Mouse (Mus musculus): Measurements from ENCODE around the gene Ggt6. TPM values are rescaled to one million over a fixed set of nuclear protein-coding genes. Genes with fewer than 3 reads are reported as not detected.

The Ggt6 gene
- polyA plus RNA-seq, 1 experiment from 2014 or later, result not detected

GRCm38 (mm10) chr11:72477653-72478052 lies 42.3 kb downstream of the Ggt6 start:
- no peak overlapping the region for H3K9ac ChIP-seq (ENCODE audit: low read length)
- peak overlapping the region; percentile 9 to 66; a peak in 3 of 4 replicates for H3K27ac ChIP-seq (replicated peaks in 1 of 2; ENCODE audit: control insufficient read depth in 1 of 2, insufficient read depth in 1 of 2, low read depth in 2 of 2, low read length in 2 of 2)
- H3K36me3 ChIP-seq (ENCODE audit: control insufficient read depth, insufficient read depth, low read length), result no peaks in the 10 kb centered on the region
- H3K4me1 ChIP-seq (ENCODE audit: control insufficient read depth in 2 of 2, insufficient read depth in 2 of 2, low read length in 2 of 2), result peaks cover 13 to 20% of the 10 kb centered on the region in 2 experiments
- no peak overlapping the region for H3K4me2 ChIP-seq (ENCODE audit: low read length)
- no peak overlapping the region for H3K4me3 ChIP-seq (ENCODE audit: control insufficient read depth in 1 of 2, insufficient read depth in 1 of 2, low read depth in 1 of 2, low read length in 2 of 2)
- H3K9me3 ChIP-seq (ENCODE audit: control insufficient read depth, low read length), result no peaks in the 10 kb centered on the region
- ATAC-seq (ENCODE audit: insufficient number of reproducible peaks, insufficient read depth, low FRiP score, low read depth), result no peak
- 89% methylated on average over 1 of the region's 1 CpGs for WGBS
- no peaks in the 10 kb centered on the region for H3K27me3 ChIP-seq (ENCODE audit: control insufficient read depth, insufficient read depth, low read length)

GRCm38 (mm10) chr11:72478228-72478627 lies 42.9 kb downstream of the Ggt6 start:
- Histone ChIP-seq H3K4me3 (ENCODE audit: control insufficient read depth in 1 of 2, insufficient read depth in 1 of 2, low read depth in 1 of 2, low read length in 2 of 2) (no peak overlapping the region), H3K9me3 (ENCODE audit: control insufficient read depth, low read length) (no peaks in the 10 kb centered on the region), H3K4me1 (ENCODE audit: control insufficient read depth in 2 of 2, insufficient read depth in 2 of 2, low read length in 2 of 2) (peaks cover 15 to 20% of the 10 kb centered on the region in 2 experiments), H3K36me3 (ENCODE audit: control insufficient read depth, insufficient read depth, low read length) (no peaks in the 10 kb centered on the region), H3K4me2 (ENCODE audit: low read length) (no peak overlapping the region), H3K27me3 (ENCODE audit: control insufficient read depth, insufficient read depth, low read length) (no peaks in the 10 kb centered on the region), H3K9ac (ENCODE audit: low read length) (no peak overlapping the region), H3K27ac (replicated peaks in 1 of 2; ENCODE audit: control insufficient read depth in 1 of 2, insufficient read depth in 1 of 2, low read depth in 2 of 2, low read length in 2 of 2) (peak overlapping the region; percentile 9 to 66)
- peak; percentile 15; the same call in 1 of the 2 replicates for ATAC-seq (ENCODE audit: insufficient number of reproducible peaks, insufficient read depth, low FRiP score, low read depth)
- 55% methylated on average over 6 of the region's 6 CpGs for WGBS

- H3K4me3 ChIP-seq (ENCODE audit: control insufficient read depth in 1 of 2, insufficient read depth in 1 of 2, low read depth in 1 of 2, low read length in 2 of 2), result no peak overlapping the region
- no peak for ATAC-seq (ENCODE audit: insufficient number of reproducible peaks, insufficient read depth, low FRiP score, low read depth)
- no peak overlapping the region for H3K9ac ChIP-seq (ENCODE audit: low read length)
- no peak overlapping the region for H3K27ac ChIP-seq (replicated peaks in 1 of 2; ENCODE audit: control insufficient read depth in 1 of 2, insufficient read depth in 1 of 2, low read depth in 2 of 2, low read length in 2 of 2)
- 60% methylated on average over 2 of the region's 2 CpGs for WGBS
- no peaks in the 10 kb centered on the region for H3K9me3 ChIP-seq (ENCODE audit: control insufficient read depth, low read length)
- H3K4me2 ChIP-seq (ENCODE audit: low read length), result no peak overlapping the region
- peaks cover 15 to 20% of the 10 kb centered on the region in 2 experiments for H3K4me1 ChIP-seq (ENCODE audit: control insufficient read depth in 2 of 2, insufficient read depth in 2 of 2, low read length in 2 of 2)
- H3K27me3 ChIP-seq (ENCODE audit: control insufficient read depth, insufficient read depth, low read length), result no peaks in the 10 kb centered on the region
- no peaks in the 10 kb centered on the region for H3K36me3 ChIP-seq (ENCODE audit: control insufficient read depth, insufficient read depth, low read length)
These were observed 44.2 kb downstream of the Ggt6 start for GRCm38 (mm10) chr11:72479499-72479898.

GRCm38 (mm10) chr11:72481313-72481712 lies 46.0 kb downstream of the Ggt6 start:
- H3K9me3 ChIP-seq (ENCODE audit: control insufficient read depth, low read length), result no peaks in the 10 kb centered on the region
- ATAC-seq (ENCODE audit: insufficient number of reproducible peaks, insufficient read depth, low FRiP score, low read depth), result no peak
- H3K9ac ChIP-seq (ENCODE audit: low read length), result no peak overlapping the region
- H3K4me1 ChIP-seq (ENCODE audit: control insufficient read depth in 2 of 2, insufficient read depth in 2 of 2, low read length in 2 of 2), result peaks cover 15 to 16% of the 10 kb centered on the region in 2 experiments
- WGBS, result 74% methylated on average over 5 of the region's 5 CpGs
- no peaks in the 10 kb centered on the region for H3K27me3 ChIP-seq (ENCODE audit: control insufficient read depth, insufficient read depth, low read length)
- H3K27ac ChIP-seq (replicated peaks in 1 of 2; ENCODE audit: control insufficient read depth in 1 of 2, insufficient read depth in 1 of 2, low read depth in 2 of 2, low read length in 2 of 2), result no peak overlapping the region
- H3K36me3 ChIP-seq (ENCODE audit: control insufficient read depth, insufficient read depth, low read length), result no peaks in the 10 kb centered on the region
- no peak overlapping the region for H3K4me2 ChIP-seq (ENCODE audit: low read length)
- H3K4me3 ChIP-seq (ENCODE audit: control insufficient read depth in 1 of 2, insufficient read depth in 1 of 2, low read depth in 1 of 2, low read length in 2 of 2), result no peak overlapping the region

GRCm38 (mm10) chr11:72481952-72482351 lies 46.6 kb downstream of the Ggt6 start:
- ATAC-seq (ENCODE audit: insufficient number of reproducible peaks, insufficient read depth, low FRiP score, low read depth), result no peak
- 36% methylated on average over 4 of the region's 4 CpGs for WGBS
- no peak overlapping the region for H3K27ac ChIP-seq (replicated peaks in 1 of 2; ENCODE audit: control insufficient read depth in 1 of 2, insufficient read depth in 1 of 2, low read depth in 2 of 2, low read length in 2 of 2)
- H3K9me3 ChIP-seq (ENCODE audit: control insufficient read depth, low read length), result no peaks in the 10 kb centered on the region
- H3K4me2 ChIP-seq (ENCODE audit: low read length), result no peak overlapping the region
- no peak overlapping the region for H3K9ac ChIP-seq (ENCODE audit: low read length)
- no peak overlapping the region for H3K4me3 ChIP-seq (ENCODE audit: control insufficient read depth in 1 of 2, insufficient read depth in 1 of 2, low read depth in 1 of 2, low read length in 2 of 2)
- no peaks in the 10 kb centered on the region for H3K36me3 ChIP-seq (ENCODE audit: control insufficient read depth, insufficient read depth, low read length)
- H3K27me3 ChIP-seq (ENCODE audit: control insufficient read depth, insufficient read depth, low read length), result 0 out of 2 replicates have a peak, but pooled peaks cover under 1% of the 10 kb centered on the region
- H3K4me1 ChIP-seq (ENCODE audit: control insufficient read depth in 2 of 2, insufficient read depth in 2 of 2, low read length in 2 of 2), result peaks cover 15 to 16% of the 10 kb centered on the region in 2 experiments; a peak in 3 of 4 replicates

- Histone ChIP-seq H3K27me3 (ENCODE audit: control insufficient read depth, insufficient read depth, low read length) (peaks cover 26% of the 10 kb centered on the region), H3K9me3 (ENCODE audit: control insufficient read depth, low read length) (no peaks in the 10 kb centered on the region), H3K4me1 (ENCODE audit: control insufficient read depth in 2 of 2, insufficient read depth in 2 of 2, low read length in 2 of 2) (peaks cover 12 to 20% of the 10 kb centered on the region in 2 experiments), H3K36me3 (ENCODE audit: control insufficient read depth, insufficient read depth, low read length) (no peaks in the 10 kb centered on the region), H3K4me3 (ENCODE audit: control insufficient read depth in 1 of 2, insufficient read depth in 1 of 2, low read depth in 1 of 2, low read length in 2 of 2) (no peak overlapping the region), H3K9ac (ENCODE audit: low read length) (no peak overlapping the region), H3K27ac (replicated peaks in 1 of 2; ENCODE audit: control insufficient read depth in 1 of 2, insufficient read depth in 1 of 2, low read depth in 2 of 2, low read length in 2 of 2) (no peak overlapping the region), H3K4me2 (ENCODE audit: low read length) (no peak overlapping the region)
- no peak for ATAC-seq (ENCODE audit: insufficient number of reproducible peaks, insufficient read depth, low FRiP score, low read depth)
- 28% methylated on average over 6 of the region's 6 CpGs for WGBS
These were observed 49.2 kb downstream of the Ggt6 start for GRCm38 (mm10) chr11:72484549-72484948.

- H3K9ac ChIP-seq (ENCODE audit: low read length), result no peak overlapping the region
- H3K9me3 ChIP-seq (ENCODE audit: control insufficient read depth, low read length), result no peaks in the 10 kb centered on the region
- no peak for ATAC-seq (ENCODE audit: insufficient number of reproducible peaks, insufficient read depth, low FRiP score, low read depth)
- no peak overlapping the region for H3K4me2 ChIP-seq (ENCODE audit: low read length)
- no peaks in the 10 kb centered on the region for H3K36me3 ChIP-seq (ENCODE audit: control insufficient read depth, insufficient read depth, low read length)
- H3K27me3 ChIP-seq (ENCODE audit: control insufficient read depth, insufficient read depth, low read length), result peaks cover 27% of the 10 kb centered on the region
- H3K27ac ChIP-seq (replicated peaks in 1 of 2; ENCODE audit: control insufficient read depth in 1 of 2, insufficient read depth in 1 of 2, low read depth in 2 of 2, low read length in 2 of 2), result no peak overlapping the region
- H3K4me1 ChIP-seq (ENCODE audit: control insufficient read depth in 2 of 2, insufficient read depth in 2 of 2, low read length in 2 of 2), result peaks cover 12 to 20% of the 10 kb centered on the region in 2 experiments
- H3K4me3 ChIP-seq (ENCODE audit: control insufficient read depth in 1 of 2, insufficient read depth in 1 of 2, low read depth in 1 of 2, low read length in 2 of 2), result no peak overlapping the region
- 73% methylated on average over 5 of the region's 5 CpGs for WGBS
These were observed 49.8 kb downstream of the Ggt6 start for GRCm38 (mm10) chr11:72485157-72485556.

GRCm38 (mm10) chr11:72485960-72486359 lies 50.6 kb downstream of the Ggt6 start:
- no peaks in the 10 kb centered on the region for H3K9me3 ChIP-seq (ENCODE audit: control insufficient read depth, low read length)
- 70% methylated on average over 11 of the region's 11 CpGs for WGBS
- no peak for ATAC-seq (ENCODE audit: insufficient number of reproducible peaks, insufficient read depth, low FRiP score, low read depth)
- peaks cover 12 to 20% of the 10 kb centered on the region in 2 experiments for H3K4me1 ChIP-seq (ENCODE audit: control insufficient read depth in 2 of 2, insufficient read depth in 2 of 2, low read length in 2 of 2)
- H3K9ac ChIP-seq (ENCODE audit: low read length), result no peak overlapping the region
- H3K4me3 ChIP-seq (ENCODE audit: control insufficient read depth in 1 of 2, insufficient read depth in 1 of 2, low read depth in 1 of 2, low read length in 2 of 2), result no peak overlapping the region
- no peaks in the 10 kb centered on the region for H3K36me3 ChIP-seq (ENCODE audit: control insufficient read depth, insufficient read depth, low read length)
- no peak overlapping the region for H3K4me2 ChIP-seq (ENCODE audit: low read length)
- H3K27ac ChIP-seq (replicated peaks in 1 of 2; ENCODE audit: control insufficient read depth in 1 of 2, insufficient read depth in 1 of 2, low read depth in 2 of 2, low read length in 2 of 2), result no peak overlapping the region
- H3K27me3 ChIP-seq (ENCODE audit: control insufficient read depth, insufficient read depth, low read length), result peaks cover 27% of the 10 kb centered on the region
